Mouse (Mus musculus): ENCODE results near the gene Zfp709. TPM values are rescaled to one million over a fixed set of nuclear protein-coding genes. Genes with fewer than 3 reads are reported as not detected.
A peak's percentile ranks its signal among the peaks of the same experiment; 100 is the strongest.
"Not testable (repeated sequence)": the region's sequence is repeated elsewhere in the genome, so short reads cannot be mapped to it uniquely, and the experiment has no call there.

The Zfp709 gene
- total and polyA plus RNA-seq, 3 experiments: 0.19 to 6.6 (median 4.7) TPM

DNA sequence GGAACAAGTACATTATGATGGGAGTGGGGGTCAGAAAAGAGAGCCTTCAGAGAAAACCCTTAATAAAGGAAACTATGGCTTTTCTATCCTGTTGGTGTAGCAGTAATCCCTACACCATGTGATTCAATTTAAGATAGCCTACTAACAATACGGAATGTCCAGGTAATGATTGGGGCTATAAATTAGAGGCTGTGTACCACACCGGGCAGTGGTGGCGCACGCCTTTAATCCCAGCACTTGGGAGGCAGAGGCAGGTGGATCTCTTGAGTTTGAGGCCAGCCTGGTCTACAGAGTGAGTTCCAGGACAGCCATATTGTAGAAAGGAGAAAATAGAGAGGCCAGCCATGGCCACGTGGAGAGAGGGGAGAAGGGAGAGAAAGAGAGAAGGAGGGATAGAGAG, 44.0 kb downstream of the Zfp709 start:
- no peak for DNase-seq

DNA sequence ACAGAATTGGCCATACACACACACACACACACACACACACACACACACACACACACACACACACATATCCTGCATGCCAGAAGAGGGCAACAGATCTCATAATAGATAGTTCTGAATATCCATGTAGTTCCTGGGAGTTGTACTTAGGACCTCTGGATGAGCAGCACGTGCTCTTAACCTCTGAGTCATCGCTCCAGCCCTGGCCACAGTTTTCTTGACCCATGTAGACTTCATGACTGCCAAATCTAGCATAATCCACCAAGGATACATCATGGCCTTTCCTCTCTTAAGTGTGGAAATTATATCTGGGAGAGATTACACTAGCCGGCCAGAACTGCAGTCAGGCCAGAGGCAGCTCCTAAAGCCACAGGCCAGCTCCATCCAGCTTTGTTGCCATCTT, 44.7 kb downstream of the Zfp709 start:
- DNase-seq: peak; percentile 54

DNA sequence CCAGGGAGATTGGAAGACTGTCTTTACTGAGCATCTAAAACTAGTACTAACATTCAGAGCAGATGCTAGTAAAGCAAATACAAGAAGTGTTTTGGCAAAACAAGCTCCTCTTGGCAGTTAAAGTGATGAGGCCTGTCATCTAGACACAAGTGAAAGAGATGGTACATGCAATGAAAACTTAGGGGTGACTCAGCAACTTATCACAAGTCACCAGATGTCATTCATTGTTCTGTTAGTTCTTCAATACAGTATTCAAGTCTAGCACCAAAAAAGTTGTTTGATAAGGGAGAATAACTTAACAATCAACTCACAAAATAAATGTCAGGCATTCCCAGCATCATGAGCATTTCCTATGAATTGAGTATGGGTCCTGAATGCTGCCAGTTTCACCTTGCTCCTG, 46.0 kb downstream of the Zfp709 start:
- DNase-seq: no peak

DNA sequence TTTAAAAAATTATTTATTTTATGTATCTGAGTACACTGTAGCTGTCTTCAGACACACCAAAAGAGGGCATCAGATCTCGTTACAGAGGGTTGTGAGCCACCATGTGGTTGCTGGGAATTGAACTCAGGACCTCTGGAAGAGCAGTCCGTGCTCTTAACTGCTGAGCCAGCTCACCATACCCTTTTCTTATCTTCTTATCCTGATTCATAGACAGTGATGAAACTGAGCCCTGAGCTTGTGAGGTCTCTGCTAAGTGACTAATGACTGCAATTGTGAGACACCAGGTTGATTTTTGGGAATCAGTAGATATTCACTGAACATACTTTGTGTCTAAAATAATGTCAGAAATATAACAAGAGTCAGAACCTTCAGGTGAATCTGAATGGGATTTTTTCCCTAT, 56.2 kb downstream of the Zfp709 start:
- DNase-seq: not testable (repeated sequence)

DNA sequence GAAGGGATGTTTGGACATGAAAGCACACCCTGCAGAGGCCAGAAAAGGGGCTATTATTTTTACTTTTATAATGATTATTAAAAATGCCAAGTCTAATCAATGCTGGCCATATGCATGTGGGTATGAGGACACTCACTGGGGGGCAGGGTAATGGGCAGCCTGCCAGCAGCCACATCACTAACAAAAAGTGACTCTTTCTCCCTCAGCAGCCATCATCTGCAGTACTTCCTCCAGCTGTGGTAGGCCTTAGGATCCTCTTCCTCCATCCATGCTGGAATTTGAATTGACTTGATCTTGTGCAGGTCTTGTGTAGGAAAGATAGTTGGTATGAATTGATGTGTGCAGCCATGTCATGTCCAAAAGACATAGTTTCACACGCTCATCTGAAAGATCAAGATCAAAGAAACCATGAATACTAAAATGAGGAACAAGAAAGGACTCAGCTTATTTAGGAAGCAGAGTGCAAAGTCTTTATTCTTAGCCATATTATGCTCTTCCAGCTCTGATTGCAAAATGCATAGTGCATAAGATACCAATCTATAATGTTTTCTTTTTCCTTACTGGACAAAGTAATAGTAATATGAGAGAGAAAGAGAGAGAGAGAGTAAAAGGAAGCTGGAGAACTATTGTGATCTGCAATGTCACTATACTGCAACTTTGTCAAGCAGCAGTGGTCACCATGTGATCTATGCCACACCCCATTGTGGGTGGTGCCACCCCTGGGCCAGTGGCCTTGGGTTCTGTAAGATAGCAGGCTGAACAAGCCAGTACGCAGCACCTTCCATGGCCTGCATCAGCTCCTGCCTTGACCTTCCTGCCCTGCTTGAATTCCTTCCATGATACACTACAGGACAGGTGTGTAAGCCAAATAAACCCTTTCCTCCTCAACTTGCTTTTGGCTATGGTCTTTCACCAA, 58.7 kb downstream of the Zfp709 start:
- DNase-seq: no peak

DNA sequence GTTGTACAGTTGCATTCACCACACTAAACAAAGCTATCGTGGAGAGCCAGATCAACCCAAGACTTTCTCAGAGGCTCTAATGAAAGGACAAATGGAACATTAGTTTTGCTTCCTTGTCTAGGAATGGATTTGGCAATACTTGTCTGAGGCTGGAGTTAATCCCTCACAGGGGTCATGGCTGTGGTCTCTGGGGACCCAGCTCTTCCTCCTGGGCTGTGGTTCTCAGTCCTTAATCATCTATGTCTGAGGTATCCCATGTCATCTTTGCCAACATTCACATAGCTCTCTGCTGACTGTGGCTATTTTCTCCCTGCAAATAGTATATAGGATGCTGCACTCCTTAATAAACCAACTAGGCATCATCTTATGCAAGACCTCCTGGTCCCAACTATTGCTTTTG, 60.0 kb downstream of the Zfp709 start:
- DNase-seq: no peak

Other genes starting within 250 kb of the Zfp709 start
- gene Unc13a, start 210.3 kb upstream of the Zfp709 start, total RNA-seq (2021): 10 to 100 TPM in 1 of 2 experiments, 1 to 10 TPM in 1; 6.0 to 10.5 TPM
- gene Unc13a, start 210.3 kb upstream of the Zfp709 start, polyA plus RNA-seq (2012; rRNA removed): 4.4 and 6.3 TPM in 2 replicates
- 10 to 100 TPM in 1 of 2 experiments, 1 to 10 TPM in 1; 9.4 to 19.0 TPM for gene Jak3, start 205.7 kb upstream of the Zfp709 start, total RNA-seq (2021)
- gene Jak3, start 205.7 kb upstream of the Zfp709 start, polyA plus RNA-seq (2012; rRNA removed): 32.3 and 44.2 TPM in 2 replicates
- 1 to 10 TPM; 7.1 to 7.5 TPM for gene Insl3, start 192.8 kb upstream of the Zfp709 start, total RNA-seq (2021)
- 39.2 and 39.3 TPM in 2 replicates for gene Insl3, start 192.8 kb upstream of the Zfp709 start, polyA plus RNA-seq (2012; rRNA removed)
- gene B3gnt3, start 180.2 kb upstream of the Zfp709 start, total RNA-seq (2021): 1 to 10 TPM; 4.4 to 5.7 TPM
- gene B3gnt3, start 180.2 kb upstream of the Zfp709 start, polyA plus RNA-seq (2012; rRNA removed): 14.4 and 17.5 TPM in 2 replicates
- gene Fcho1, start 156.3 kb upstream of the Zfp709 start, total RNA-seq (2021): 1 to 10 TPM; 1.8 to 2.7 TPM
- gene Fcho1, start 156.3 kb upstream of the Zfp709 start, polyA plus RNA-seq (2012; rRNA removed): 8.2 and 10.6 TPM in 2 replicates
- 1 to 10 TPM; 5.7 to 7.3 TPM for gene Zfp882, start 26.6 kb downstream of the Zfp709 start, total RNA-seq (2021)
- gene Zfp882, start 26.6 kb downstream of the Zfp709 start, polyA plus RNA-seq (2012; rRNA removed): 0.11 and 0.21 TPM in 2 replicates
- 10 to 100 TPM; 26.8 to 45.2 TPM for gene Zfp617, start 26.6 kb downstream of the Zfp709 start, total RNA-seq (2021)
- 0.59 and 0.71 TPM in 2 replicates for gene Zfp617, start 26.6 kb downstream of the Zfp709 start, polyA plus RNA-seq (2012; rRNA removed)
- gene Zfp961, start 69.0 kb downstream of the Zfp709 start, total RNA-seq (2021): 10 to 100 TPM; 17.0 to 26.0 TPM
- 0.71 and 1.3 TPM in 2 replicates for gene Zfp961, start 69.0 kb downstream of the Zfp709 start, polyA plus RNA-seq (2012; rRNA removed)
- 10 to 100 TPM in 1 of 2 experiments, 1 to 10 TPM in 1; 8.1 to 15.7 TPM for gene Cyp4f18, start 127.6 kb downstream of the Zfp709 start, total RNA-seq (2021)
- gene Cyp4f18, start 127.6 kb downstream of the Zfp709 start, polyA plus RNA-seq (2012; rRNA removed): 10.8 and 19.0 TPM in 2 replicates
- gene Olfr372, start 159.2 kb downstream of the Zfp709 start, total RNA-seq (2021): not detected
- not detected in 2 replicates for gene Olfr372, start 159.2 kb downstream of the Zfp709 start, polyA plus RNA-seq (2012; rRNA removed)
- gene Olfr373, start 201.2 kb downstream of the Zfp709 start, total RNA-seq (2021): not detected
- not detected in 2 replicates for gene Olfr373, start 201.2 kb downstream of the Zfp709 start, polyA plus RNA-seq (2012; rRNA removed)
- not detected for gene Olfr374, start 225.0 kb downstream of the Zfp709 start, total RNA-seq (2021)
- not detected in 2 replicates for gene Olfr374, start 225.0 kb downstream of the Zfp709 start, polyA plus RNA-seq (2012; rRNA removed)